Mouse (Mus musculus) testis, postnatal 10 days (tissue): Measurements from ENCODE around the gene Mrpl20.

Experiments
- DNase-seq: peaks from one replicate; pipeline ENCODE4 v3.0.0; 2021; ENCODE audit warnings: low spot score

Gene Mrpl20

DNA sequence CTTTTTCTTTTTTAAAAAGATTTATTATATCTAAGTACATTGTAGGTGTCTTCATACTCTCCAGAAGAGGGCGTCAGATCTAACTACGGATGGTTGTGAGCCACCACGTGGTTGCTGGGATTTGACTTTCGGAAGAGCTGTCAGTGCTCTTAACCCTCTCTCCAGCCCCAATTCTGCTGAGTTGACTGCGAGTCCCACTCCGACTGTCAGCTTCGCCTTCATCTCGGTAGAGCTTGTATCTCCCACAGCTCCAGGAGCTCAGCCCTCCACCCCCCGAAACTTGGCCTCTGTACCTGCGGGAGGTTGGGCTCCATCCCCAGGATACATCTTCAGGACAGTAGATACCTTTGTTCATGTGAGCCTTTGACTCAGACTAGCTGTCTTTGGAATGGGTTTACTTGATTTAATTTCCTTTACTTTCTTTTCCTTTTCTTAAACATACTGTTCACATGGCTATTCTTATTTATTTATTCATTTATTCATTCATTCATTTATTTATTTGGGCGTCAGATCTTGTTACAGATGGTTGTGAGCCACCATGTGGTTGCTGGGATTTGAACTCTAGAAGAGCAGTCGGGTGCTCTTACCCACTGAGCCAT is at the start of gene Mrpl20:
Gene Mrpl20, plus strand, starts transcription at position 138 of the 599 bp plus-strand sequence.
- DNase-seq: no peak

DNA sequence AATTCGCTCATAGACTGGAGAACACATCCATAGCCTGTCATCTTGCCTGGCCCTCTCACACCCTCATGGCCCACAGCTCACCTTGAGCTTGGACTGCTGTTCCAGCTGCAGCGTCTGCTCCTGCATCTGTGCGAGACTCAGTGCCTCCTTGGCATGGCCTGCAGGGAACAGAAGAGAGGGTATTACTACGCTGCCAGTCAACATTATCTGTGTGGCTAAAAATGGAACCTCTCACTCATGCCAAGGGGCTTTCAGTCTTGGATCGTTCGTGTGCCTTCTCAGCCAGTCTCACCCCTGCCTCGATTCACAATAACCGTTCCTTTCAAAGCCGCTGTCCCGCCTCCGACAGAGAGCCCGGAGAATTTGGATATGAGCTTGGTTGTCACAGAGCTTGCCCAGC is 45.7 kb upstream of the Mrpl20 start:
- no peak for DNase-seq

DNA sequence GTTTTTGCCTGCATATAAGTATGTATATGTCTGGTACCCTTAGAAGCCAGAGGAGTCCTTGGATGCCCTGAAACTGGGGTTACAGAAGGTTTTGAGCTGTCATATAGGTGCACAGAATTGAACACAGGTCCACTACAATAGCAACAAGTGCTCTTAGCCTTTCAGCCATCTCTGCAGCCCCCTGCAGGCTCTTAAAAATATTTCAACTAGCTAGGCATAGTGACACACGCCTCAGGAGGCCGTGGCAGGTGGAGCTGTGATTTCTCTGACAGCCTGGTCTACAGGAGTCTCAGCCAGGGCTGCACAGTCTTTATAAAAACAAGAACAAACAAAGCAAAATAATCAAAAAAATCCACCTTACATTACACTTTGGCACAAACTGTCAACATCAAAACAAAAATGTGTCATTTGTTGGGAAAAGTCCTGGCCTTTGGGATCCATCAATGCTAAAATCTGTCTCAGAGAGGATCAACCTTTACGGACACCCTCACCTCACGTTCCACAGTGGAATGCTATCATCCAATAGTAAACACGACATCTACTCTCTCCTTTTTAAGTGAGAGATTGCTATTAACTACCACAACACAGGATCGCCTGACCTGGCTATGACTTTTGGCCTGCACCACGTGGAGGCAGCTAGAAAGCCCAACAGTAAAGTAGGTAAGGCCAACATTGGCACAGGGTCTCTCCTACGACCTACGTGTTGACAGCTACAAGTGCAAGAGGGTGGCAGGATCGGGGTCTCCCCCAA is 42.6 kb upstream of the Mrpl20 start:
- DNase-seq: no peak

- peak; percentile 98 for DNase-seq
Observed at GRCm38 (mm10) chr4:155760613-155761355, 41.9 kb upstream of the Mrpl20 start, which contains the start of gene Atad3a. TSS of gene Atad3a (minus strand) at chr4:155761093.

DNA sequence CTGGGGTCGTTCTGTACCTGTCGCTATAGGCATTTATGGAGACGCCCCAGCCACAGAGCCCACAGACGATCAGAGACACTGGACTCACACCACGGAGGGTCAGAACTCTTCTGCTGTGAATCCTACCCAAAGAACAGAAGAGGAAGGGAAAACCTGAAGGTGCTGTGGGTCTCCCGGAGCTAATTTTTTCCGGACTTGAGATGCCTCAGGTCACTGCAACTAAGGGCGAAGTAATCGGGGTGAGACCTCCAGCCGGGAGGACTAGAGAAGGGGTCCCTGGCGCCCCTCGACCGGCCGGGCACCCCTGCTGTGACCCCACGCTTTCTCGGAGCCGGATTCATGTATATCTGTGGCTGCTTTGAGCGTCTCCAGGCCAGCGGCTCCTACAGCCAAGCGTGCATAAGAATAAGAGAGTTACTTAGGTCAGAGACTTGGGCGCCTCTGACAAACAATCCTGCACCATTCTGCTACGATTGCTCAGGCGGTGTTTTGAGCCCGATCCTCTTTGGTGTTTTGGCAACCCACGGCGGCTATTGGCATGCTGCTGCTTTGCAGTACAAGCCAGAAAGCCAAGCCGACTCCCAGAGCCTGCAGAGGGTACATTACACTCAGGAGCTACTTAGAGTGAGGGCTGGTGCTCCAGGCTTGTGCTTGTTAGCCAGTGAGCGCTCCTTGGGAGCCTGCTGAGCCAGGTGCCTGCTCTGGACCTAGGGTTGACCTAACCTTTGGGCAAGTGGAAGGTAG is 41.1 kb upstream of the Mrpl20 start:
- DNase-seq: peak; percentile 50

DNA sequence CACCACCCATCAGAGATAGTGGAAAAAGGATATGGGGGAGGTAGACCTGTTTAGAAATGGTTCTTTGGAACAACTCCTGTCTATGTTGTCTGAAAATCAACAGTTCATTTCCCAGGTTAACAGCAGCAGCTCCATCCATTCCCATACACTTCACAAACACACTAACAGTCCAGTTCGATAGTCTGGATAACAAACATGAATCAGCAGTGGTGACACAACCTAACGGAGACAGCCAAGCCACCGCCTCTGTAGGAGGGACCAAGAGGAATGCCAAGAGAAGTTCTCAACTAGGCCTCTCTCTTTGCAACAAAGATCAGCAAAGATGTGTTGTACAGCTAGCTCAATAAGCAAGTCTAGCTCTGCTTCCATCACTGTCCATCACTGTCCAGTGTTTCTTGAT is 40.3 kb upstream of the Mrpl20 start:
- DNase-seq: no peak

DNA sequence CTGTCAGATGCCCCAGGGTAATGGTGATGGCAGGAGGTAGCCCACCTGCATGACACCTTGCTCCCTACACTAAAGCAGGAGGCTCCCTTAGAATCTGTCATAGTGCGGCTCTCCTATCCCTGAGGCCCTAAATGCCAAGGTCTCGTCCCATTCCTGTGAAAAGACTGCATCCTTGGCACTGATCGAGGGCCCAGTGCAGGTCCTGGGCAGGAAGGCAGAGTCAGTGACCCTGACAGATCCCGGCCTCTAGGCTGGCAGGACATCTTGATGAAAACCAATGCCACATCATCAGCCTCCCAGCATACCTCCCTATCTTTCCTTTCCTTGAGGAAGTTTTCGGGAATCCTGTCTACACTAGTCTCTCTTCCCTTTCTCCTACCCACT is 33.2 kb upstream of the Mrpl20 start:
- no peak for DNase-seq

GRCm38 (mm10) chr4:155769880-155770512 is 32.7 kb upstream of the Mrpl20 start:
- peak; percentile 97 for DNase-seq

DNA sequence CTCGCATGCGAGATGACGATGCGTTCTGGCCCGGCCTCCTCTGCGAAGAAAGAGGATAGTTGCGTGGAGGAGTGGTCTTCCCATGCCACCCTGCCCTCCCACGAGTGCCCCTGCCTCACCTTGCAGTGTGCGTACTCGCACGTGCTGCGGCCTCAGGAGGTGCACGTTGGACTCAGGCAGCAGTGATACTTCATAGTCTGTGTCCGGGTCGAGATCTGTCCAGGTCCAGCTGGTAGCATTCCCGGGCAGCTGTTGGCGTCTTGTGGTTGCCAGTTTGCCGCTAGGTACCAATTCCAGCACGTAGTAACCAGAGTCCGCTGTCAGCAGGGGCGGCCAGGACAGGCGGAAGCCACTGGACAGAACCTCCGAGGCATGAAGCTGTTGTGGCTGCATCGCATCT is 32.1 kb upstream of the Mrpl20 start:
- DNase-seq: no peak

DNA sequence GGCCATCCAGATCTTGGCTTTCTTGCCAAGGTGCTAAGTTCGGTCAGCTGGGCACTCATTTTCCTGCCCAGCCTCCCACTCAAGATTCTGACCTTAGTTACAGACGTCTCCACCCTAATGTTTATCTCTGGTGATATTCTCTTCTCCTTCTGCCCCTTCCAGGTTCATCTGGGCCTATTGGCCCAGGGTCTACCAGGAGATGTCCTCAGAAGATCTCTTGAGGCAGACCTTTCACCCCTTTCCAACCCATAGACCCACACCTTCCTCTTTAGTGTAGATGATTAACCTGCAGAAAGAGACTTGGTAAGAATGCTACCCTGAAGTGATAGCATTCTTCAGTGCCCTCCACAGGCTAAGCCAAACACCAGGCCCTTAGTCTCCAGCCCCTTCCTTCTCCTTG is 31.0 kb upstream of the Mrpl20 start:
- DNase-seq: no peak

DNA sequence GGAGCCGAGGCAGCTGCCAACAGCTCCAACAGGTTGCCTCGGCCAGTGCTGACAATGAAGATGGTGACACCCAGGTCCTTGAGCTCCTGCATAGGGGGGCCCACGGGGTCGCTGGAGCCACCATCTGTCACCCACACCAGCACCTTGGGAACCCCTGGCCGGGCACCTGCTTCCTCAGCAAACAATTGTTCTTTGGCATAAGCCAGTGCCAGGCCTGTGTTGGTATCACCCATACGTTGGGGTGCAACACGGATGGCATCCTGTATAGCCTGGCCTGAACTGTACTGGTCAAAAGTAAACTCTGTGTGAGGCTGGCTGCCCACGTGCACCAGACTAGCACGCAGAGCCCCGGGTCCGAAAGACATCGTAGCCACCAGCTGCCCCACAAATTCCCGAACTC is 29.9 kb upstream of the Mrpl20 start:
- DNase-seq: no peak

DNA sequence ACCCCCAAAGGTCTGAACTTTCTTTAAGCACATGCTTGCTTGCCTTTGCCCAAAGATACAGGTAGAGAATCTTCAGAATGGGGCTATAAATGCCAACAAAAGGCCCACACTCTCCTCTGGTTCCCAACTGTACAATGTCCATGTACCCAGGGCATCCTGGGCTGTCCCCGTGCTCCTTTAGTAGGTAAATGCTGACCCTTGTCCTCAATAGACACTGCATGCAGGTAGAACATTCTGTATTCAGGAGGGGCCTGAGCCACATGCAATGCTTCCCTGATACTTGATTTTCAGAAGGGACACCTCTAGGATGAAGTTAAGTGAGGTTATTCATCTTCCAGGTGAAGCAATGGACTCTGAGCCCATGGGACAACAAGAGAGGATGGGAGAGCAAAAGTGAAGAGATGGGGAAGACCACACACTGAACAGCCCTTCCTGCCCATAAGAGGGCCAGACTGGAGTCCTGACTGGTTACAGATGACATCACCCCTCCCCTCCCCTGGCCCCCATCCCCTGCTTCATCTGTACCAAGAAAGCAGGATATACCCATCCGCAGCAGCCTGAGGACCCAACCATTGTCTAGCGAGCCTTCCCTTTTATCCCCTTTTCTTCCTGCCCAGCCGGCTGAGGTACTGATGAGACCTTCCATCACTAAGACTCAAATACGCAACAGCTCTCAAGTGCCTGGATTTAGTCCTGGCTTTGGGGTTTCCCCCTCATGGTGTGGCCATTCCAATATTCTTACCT is 29.2 kb upstream of the Mrpl20 start:
- no peak for DNase-seq

DNA sequence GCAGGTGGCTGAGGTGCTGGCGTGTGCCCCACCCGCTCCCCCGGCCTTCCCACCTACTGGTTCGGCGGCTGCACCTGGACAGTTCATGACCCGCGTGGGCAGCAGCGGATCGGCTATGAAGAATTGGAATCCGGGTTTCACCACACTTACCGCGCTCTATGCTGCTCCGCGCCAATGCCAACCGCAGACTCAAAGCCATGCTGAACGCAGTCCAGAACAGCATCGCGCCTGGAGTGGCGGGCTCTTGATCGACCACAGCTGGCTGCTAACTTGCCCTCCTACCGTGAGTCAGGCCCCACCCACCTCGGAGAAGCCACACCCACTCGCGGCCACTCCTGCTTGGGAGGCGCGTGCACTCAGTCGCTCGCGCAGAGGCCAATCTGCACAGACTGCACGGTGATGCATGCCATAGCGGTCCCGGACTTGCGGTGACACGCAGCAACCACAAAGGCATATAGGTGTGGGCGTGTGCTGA is 28.4 kb upstream of the Mrpl20 start, which contains the start of gene Vwa1:
Gene Vwa1, minus strand, starts transcription at position 419 of the 475 bp plus-strand sequence.
- DNase-seq: peak; percentile 98

GRCm38 (mm10) chr4:155774971-155775740 is 27.5 kb upstream of the Mrpl20 start:
- peak; percentile 87 for DNase-seq

DNA sequence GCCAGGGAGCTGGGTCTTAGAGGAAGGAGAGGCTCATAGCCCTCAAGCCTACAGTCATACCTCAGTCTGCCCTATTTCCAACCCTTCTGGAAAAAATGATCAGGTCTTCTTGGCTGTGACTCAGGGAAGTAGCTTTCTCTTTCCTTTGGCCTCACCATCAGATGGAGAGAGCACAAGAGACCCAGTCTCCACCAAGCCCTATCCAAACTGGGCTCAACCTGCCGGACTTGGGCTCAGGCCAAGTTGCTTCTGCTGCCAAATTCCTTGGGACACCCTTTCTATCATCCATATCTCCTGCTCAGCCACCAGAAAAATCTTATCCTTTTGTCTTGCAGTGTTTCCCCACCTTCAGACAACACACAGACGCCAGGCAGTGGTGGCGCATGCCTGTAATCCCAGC is 26.8 kb upstream of the Mrpl20 start:
- DNase-seq: peak; percentile 87

DNA sequence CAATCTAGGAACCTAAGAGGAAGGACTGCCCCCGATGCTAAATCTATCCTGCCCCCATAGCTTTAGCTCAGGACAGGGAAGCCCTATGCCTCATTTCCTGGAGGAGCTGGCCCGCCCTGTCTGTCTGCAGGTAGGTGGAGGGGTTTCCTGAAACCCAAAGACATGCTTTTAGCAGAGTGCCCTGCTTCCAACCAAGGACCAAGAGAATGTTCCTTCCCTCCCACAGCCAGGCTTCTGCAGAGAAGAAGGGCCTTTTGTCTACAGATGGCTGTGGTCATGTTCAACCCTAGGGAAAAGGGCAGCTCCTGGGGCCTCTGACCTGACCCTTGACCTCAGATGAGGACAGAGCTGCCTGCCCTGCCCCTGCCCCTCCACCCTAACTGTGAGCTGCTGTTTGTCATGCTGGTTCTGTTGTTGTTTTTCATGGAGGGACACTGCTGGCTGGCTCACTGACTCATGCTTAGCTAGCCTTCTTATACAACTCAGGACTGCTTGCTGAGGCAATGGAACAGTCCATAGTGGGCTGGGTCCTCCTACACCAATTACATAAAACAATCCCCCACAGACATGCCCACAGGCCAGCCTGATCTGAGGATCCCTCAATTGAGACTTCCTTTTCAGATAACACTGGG is 25.9 kb upstream of the Mrpl20 start:
- no peak for DNase-seq

DNA sequence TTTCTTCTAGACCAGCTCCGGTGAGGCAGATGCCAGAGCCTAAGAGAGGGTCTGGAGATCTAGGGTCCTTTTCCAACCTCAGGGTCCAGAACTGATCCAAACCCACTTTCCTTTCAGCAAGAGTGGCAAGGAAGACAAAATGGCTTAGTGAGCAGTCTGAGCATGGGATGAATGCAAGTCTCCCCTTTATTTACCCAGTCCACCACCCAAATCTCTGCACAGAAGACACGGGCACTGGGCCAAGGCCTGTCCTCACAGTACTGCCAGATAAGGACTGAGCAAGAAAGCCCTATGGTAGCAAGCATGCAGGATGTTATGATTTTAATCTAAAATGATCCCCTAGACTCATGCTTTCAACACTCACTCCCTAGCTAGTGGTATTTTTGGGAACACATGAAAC is 24.9 kb upstream of the Mrpl20 start:
- peak; percentile 75 for DNase-seq

DNA sequence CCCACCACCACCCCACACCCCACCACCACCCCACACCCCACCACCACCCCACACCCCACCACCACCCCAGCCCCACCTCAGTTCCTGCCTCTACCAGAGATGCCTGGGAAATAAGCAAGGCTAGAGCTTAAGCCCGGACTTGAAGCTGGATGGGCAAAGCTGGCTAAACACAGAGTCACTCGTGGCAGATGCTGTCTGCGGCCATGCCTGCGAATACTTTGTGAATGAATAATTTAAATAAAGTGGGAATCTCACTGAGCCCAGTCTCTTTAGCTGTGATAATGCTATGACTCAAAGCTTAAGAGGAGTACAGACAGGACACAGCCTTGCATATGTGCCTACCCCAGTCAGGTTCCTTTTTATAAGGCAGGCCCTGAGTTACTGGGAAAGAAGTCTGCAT is 23.2 kb upstream of the Mrpl20 start:
- DNase-seq: no peak

GRCm38 (mm10) chr4:155780895-155781294 is 21.8 kb upstream of the Mrpl20 start:
- peak; percentile 83 for DNase-seq
